Mouse (Mus musculus): ENCODE measurements around the gene Asl. TPM values are rescaled to one million over a fixed set of nuclear protein-coding genes. Genes with fewer than 3 reads are reported as not detected.

Asl gene
- polyA plus RNA-seq, 1 experiment from 2014 or later: 27.3 TPM

GRCm38 (mm10) chr5:129991898-129992297 is 37.1 kb downstream of the Asl start:
- DNase-seq (ENCODE audit: low spot score) (no peak), ATAC-seq (ENCODE audit: low FRiP score, low TSS enrichment) (0 out of 2 replicates have a peak, but pooled peaks have one; percentile 45)
- H3K36me3 ChIP-seq (ENCODE audit: control insufficient read depth, insufficient read depth, low read length): peaks cover 5% of the 10 kb centered on the region; the same call in 1 of the 2 replicates
- TF ChIP-seq EP300 (optimal IDR thresholded peaks at IDR 0.05): no peak
- TF ChIP-seq CTCF (IDR thresholded peaks at IDR 0.05; ENCODE audit: low read depth): no peak
- H3K4me1 ChIP-seq (replicated peaks; ENCODE audit: control insufficient read depth, insufficient read depth): no peaks in the 10 kb centered on the region
- no peak overlapping the region for H3K27ac ChIP-seq (replicated peaks)
- H3K9ac ChIP-seq (ENCODE audit: low read length): no peak overlapping the region
- H3K9me3 ChIP-seq (ENCODE audit: control insufficient read depth, low read length): no peaks in the 10 kb centered on the region
- 92% methylated on average over 5 of the region's 5 CpGs for WGBS
- H3K4me2 ChIP-seq (replicated peaks; ENCODE audit: low read depth): no peak overlapping the region
- H3K4me3 ChIP-seq (ENCODE audit: low read depth, low read length): no peak overlapping the region
- no peaks in the 10 kb centered on the region for H3K27me3 ChIP-seq (ENCODE audit: control insufficient read depth, insufficient read depth, low read length)

- WGBS: 76% methylated on average over 13 of the region's 13 CpGs
- TF ChIP-seq CTCF (IDR thresholded peaks at IDR 0.05; ENCODE audit: low read depth) (no peak), EP300 (optimal IDR thresholded peaks at IDR 0.05) (no peak)
- ATAC-seq (ENCODE audit: low FRiP score, low TSS enrichment): no peak
Observed at GRCm38 (mm10) chr5:129989376-129989775, 39.7 kb downstream of the Asl start.

DNA sequence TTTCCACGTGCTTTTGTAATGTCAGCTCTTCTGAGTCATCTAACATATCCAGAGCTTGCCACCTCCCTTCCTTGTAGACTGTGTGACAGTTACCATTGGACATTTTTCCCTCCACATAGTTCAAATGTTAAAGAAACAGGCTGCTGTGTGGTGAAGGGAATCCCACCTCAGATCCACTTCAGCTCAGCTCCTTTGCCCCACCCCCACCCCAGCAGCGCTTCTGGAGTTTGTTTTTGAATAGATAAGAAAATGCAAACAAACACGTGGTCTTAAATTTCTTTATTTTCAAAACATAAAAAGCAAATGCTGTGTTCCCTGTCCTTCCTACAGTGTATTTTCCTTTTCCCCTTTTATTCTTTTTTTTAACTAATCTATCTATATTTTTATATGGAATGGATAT is 48.8 kb downstream of the Asl start:
- Histone ChIP-seq H3K27ac (replicated peaks) (no peak overlapping the region), H3K9ac (ENCODE audit: low read length) (no peak overlapping the region), H3K4me2 (replicated peaks; ENCODE audit: low read depth) (no peak overlapping the region), H3K4me1 (replicated peaks; ENCODE audit: control insufficient read depth, insufficient read depth) (no peaks in the 10 kb centered on the region), H3K27me3 (ENCODE audit: control insufficient read depth, insufficient read depth, low read length) (no peaks in the 10 kb centered on the region), H3K4me3 (ENCODE audit: low read depth, low read length) (no peak overlapping the region), H3K36me3 (ENCODE audit: control insufficient read depth, insufficient read depth, low read length) (0 out of 2 replicates have a peak, but pooled peaks cover 2% of the 10 kb centered on the region), H3K9me3 (ENCODE audit: control insufficient read depth, low read length) (no peaks in the 10 kb centered on the region)
- ATAC-seq (ENCODE audit: low FRiP score, low TSS enrichment): no peak
- WGBS: 44% methylated on average over 3 of the region's 3 CpGs
- TF ChIP-seq EP300 (optimal IDR thresholded peaks at IDR 0.05): no peak
- no peak for TF ChIP-seq CTCF (IDR thresholded peaks at IDR 0.05; ENCODE audit: low read depth)
- DNase-seq (ENCODE audit: low spot score): no peak

More at GRCm38 (mm10) chr5:129989376-129989775, 39.7 kb downstream of the Asl start:
- H3K27me3 ChIP-seq (ENCODE audit: control insufficient read depth, insufficient read depth, low read length): no peaks in the 10 kb centered on the region
- no peaks in the 10 kb centered on the region for H3K9me3 ChIP-seq (ENCODE audit: control insufficient read depth, low read length)
- H3K4me2 ChIP-seq (replicated peaks; ENCODE audit: low read depth): no peak overlapping the region
- H3K4me1 ChIP-seq (replicated peaks; ENCODE audit: control insufficient read depth, insufficient read depth): no peaks in the 10 kb centered on the region
- H3K27ac ChIP-seq (replicated peaks): no peak overlapping the region
- no peak overlapping the region for H3K9ac ChIP-seq (ENCODE audit: low read length)
- no peak for DNase-seq (ENCODE audit: low spot score)
- no peak overlapping the region for H3K4me3 ChIP-seq (ENCODE audit: low read depth, low read length)
- H3K36me3 ChIP-seq (ENCODE audit: control insufficient read depth, insufficient read depth, low read length): 0 out of 2 replicates have a peak, but pooled peaks cover 5% of the 10 kb centered on the region

- Histone ChIP-seq H3K27ac (replicated peaks) (no peak overlapping the region), H3K4me2 (replicated peaks; ENCODE audit: low read depth) (no peak overlapping the region), H3K36me3 (ENCODE audit: control insufficient read depth, insufficient read depth, low read length) (0 out of 2 replicates have a peak, but pooled peaks cover 2% of the 10 kb centered on the region), H3K9me3 (ENCODE audit: control insufficient read depth, low read length) (no peaks in the 10 kb centered on the region), H3K4me3 (ENCODE audit: low read depth, low read length) (no peak overlapping the region), H3K9ac (ENCODE audit: low read length) (no peak overlapping the region), H3K4me1 (replicated peaks; ENCODE audit: control insufficient read depth, insufficient read depth) (no peaks in the 10 kb centered on the region), H3K27me3 (ENCODE audit: control insufficient read depth, insufficient read depth, low read length) (no peaks in the 10 kb centered on the region)
- ATAC-seq (ENCODE audit: low FRiP score, low TSS enrichment) (peak; percentile 86), DNase-seq (ENCODE audit: low spot score) (no peak)
- WGBS: 67% methylated on average over 5 of the region's 5 CpGs
- TF ChIP-seq CTCF (IDR thresholded peaks at IDR 0.05; ENCODE audit: low read depth) (no peak), EP300 (optimal IDR thresholded peaks at IDR 0.05) (no peak)
Observed at GRCm38 (mm10) chr5:129978608-129979007, 50.4 kb downstream of the Asl start.

GRCm38 (mm10) chr5:129977768-129978167 is 51.3 kb downstream of the Asl start:
- H3K4me3 ChIP-seq (ENCODE audit: low read depth, low read length): no peak overlapping the region
- DNase-seq (ENCODE audit: low spot score) (no peak), ATAC-seq (ENCODE audit: low FRiP score, low TSS enrichment) (no peak)
- H3K4me2 ChIP-seq (replicated peaks; ENCODE audit: low read depth): no peak overlapping the region
- no peak overlapping the region for H3K27ac ChIP-seq (replicated peaks)
- TF ChIP-seq CTCF (IDR thresholded peaks at IDR 0.05; ENCODE audit: low read depth) (no peak), EP300 (optimal IDR thresholded peaks at IDR 0.05) (no peak)
- WGBS: 76% methylated on average over 4 of the region's 4 CpGs
- H3K36me3 ChIP-seq (ENCODE audit: control insufficient read depth, insufficient read depth, low read length): no peaks in the 10 kb centered on the region
- H3K27me3 ChIP-seq (ENCODE audit: control insufficient read depth, insufficient read depth, low read length): no peaks in the 10 kb centered on the region
- H3K9me3 ChIP-seq (ENCODE audit: control insufficient read depth, low read length): no peaks in the 10 kb centered on the region
- H3K9ac ChIP-seq (ENCODE audit: low read length): no peak overlapping the region
- H3K4me1 ChIP-seq (replicated peaks; ENCODE audit: control insufficient read depth, insufficient read depth): no peaks in the 10 kb centered on the region

GRCm38 (mm10) chr5:129974866-129975311 is 54.2 kb downstream of the Asl start:
- ATAC-seq (ENCODE audit: low FRiP score, low TSS enrichment): peak; percentile 74
- H3K27me3 ChIP-seq (ENCODE audit: control insufficient read depth, insufficient read depth, low read length): no peaks in the 10 kb centered on the region
- H3K4me2 ChIP-seq (replicated peaks; ENCODE audit: low read depth): no peak overlapping the region
- WGBS: 58% methylated on average over 4 of the region's 4 CpGs
- no peaks in the 10 kb centered on the region for H3K36me3 ChIP-seq (ENCODE audit: control insufficient read depth, insufficient read depth, low read length)
- TF ChIP-seq CTCF (IDR thresholded peaks at IDR 0.05; ENCODE audit: low read depth): no peak
- no peak for TF ChIP-seq EP300 (optimal IDR thresholded peaks at IDR 0.05)
- no peak overlapping the region for H3K27ac ChIP-seq (replicated peaks)
- H3K4me3 ChIP-seq (ENCODE audit: low read depth, low read length): no peak overlapping the region
- no peak overlapping the region for H3K9ac ChIP-seq (ENCODE audit: low read length)
- H3K4me1 ChIP-seq (replicated peaks; ENCODE audit: control insufficient read depth, insufficient read depth): no peaks in the 10 kb centered on the region
- DNase-seq (ENCODE audit: low spot score): no peak
- no peaks in the 10 kb centered on the region for H3K9me3 ChIP-seq (ENCODE audit: control insufficient read depth, low read length)
